Mouse (Mus musculus) thymus, postnatal 10 days (tissue): ENCODE measurements around the gene Ephb6.

Experiments used
- DNase-seq, 2 experiments: peaks; one replicate each; pipeline ENCODE4 v3.0.0; 2021; ENCODE audit warnings: low spot score in 2 of 2

The Ephb6 gene

GRCm38 (mm10) chr6:41622661-41623060 lies 17.4 kb downstream of the Ephb6 start:
- DNase-seq = peak in 1 of 2 experiments; percentile 57

DNA sequence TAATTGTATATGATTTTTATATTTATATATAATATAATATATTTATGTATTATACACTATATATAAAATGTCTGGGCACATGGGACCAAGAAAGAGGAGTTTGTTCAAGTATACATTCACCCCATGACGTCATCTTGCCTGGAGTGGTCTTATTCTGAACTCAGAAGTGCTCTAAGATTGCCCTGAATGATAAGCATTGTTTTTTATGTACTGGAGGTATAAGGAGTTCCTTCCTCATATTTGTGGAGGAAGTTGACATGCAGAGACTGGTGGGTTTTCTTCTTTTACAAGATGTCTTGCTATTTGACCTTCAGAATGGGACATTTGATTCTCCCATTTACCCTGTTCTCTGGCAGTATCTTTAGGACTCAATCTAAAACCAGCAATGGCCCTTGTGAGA lies 22.9 kb downstream of the Ephb6 start:
- DNase-seq = no peak

- DNase-seq = no peak
These were observed 25.5 kb downstream of the Ephb6 start for GRCm38 (mm10) chr6:41630791-41631190.

- DNase-seq = no peak
These were observed 26.3 kb downstream of the Ephb6 start for GRCm38 (mm10) chr6:41631549-41631948.

- no peak for DNase-seq
These were observed 29.9 kb downstream of the Ephb6 start for GRCm38 (mm10) chr6:41635211-41635610.

DNA sequence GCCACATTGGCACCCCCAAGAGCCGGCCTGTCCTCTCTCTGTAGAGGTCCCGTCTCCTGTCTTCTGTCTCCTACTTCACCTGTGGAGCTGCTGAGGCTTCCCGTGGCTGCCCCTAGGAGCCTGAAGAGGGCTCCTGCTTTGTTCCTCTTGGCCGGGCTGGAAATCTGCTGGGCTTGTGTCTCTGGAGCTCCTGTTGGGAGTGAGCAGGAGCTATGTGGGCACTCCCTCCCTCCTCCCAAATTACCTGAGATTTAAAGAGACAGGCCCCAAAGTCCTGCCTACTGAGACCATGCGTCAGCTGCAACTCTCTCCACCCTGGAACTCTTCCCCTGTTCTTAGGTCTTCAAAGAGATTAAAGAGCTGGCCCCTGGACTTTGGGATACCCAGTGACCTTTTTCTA lies 30.9 kb downstream of the Ephb6 start, which contains the start of gene Trpv6:
Trpv6 (minus strand) TSS at position 228 of the 400 bp plus-strand sequence.
- no peak for DNase-seq

GRCm38 (mm10) chr6:41637393-41637792 lies 32.1 kb downstream of the Ephb6 start:
- no peak for DNase-seq

- DNase-seq = no peak
These were observed 32.7 kb downstream of the Ephb6 start for GRCm38 (mm10) chr6:41637927-41638506.

DNA sequence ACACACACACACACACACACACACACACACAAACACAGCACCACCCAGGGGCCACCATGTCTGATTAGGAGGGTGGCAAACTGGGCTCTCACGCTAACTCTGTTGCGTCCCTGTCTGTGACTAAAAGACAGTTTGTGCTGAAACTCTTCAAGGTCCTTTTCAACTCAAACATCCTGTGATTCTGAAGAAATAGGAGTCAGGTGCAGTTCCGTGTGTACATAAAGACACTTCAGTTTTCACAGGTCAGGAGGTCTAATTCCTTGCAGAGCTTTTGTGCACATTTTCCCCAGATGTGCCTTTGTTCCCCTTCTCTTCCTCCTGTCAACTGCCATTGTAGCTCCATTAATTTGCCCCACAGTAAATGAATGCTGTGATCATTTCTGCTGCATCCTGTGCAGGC lies 35.2 kb downstream of the Ephb6 start:
- DNase-seq = no peak

DNA sequence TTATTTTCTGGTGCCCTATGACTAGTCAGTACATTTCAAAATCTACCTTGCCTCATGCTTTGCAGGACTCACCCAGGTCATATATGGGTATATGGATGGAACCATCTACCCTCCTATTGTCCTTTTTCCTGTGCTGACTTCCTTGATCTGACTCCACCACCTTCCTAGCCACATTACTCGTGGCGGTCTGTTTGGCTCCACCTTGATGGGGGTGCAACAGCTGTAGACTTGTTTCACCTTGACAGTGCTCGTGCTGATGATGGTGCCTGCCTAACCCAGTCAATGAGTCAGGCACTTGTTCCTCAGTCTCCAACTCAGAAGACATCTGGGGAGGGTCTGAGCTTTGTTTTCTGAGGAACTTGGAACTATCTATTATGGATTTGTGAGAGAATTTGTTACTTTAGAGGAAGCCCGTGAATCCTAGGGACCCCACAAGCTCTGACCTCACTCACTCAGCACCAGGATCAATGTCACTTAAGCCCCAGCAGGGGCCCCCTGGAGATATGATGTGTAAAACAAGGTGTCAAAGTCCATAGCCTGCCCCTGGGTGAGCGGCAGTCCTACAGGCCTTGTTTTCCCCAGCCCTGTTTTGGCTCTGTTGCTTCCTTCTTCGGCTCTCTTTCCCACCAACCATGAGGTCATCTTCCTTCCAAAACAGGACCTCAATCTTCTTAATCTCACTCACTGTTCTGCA lies 36.0 kb downstream of the Ephb6 start:
- no peak for DNase-seq

- no peak for DNase-seq
These were observed 37.5 kb downstream of the Ephb6 start for GRCm38 (mm10) chr6:41642765-41643164.

DNA sequence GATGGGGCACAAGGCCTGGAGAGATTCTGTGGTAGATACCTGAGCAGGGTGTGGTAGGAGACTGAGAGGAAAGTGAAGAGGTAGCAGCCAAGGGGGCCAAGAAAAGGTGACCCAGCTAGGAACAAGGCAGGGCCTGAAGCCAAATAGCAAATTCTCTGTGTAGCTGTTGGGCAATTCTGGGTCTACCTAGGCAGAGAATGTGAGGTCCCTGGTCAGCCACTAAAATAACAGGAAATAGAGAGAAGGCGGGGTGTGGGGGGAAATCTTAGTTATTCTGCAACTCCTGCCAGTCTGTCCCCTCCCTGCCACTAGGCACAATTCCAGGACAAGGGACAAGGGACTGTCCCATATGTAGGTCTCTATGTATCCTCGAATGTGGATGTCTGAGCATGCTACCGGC lies 37.9 kb downstream of the Ephb6 start:
- DNase-seq = no peak

- no peak for DNase-seq
These were observed 40.9 kb downstream of the Ephb6 start for GRCm38 (mm10) chr6:41646220-41646619.

GRCm38 (mm10) chr6:41646672-41647071 lies 41.4 kb downstream of the Ephb6 start:
- DNase-seq = no peak

GRCm38 (mm10) chr6:41653173-41653572 lies 47.9 kb downstream of the Ephb6 start:
- no peak for DNase-seq

GRCm38 (mm10) chr6:41654648-41655047 lies 49.4 kb downstream of the Ephb6 start:
- DNase-seq = no peak

DNA sequence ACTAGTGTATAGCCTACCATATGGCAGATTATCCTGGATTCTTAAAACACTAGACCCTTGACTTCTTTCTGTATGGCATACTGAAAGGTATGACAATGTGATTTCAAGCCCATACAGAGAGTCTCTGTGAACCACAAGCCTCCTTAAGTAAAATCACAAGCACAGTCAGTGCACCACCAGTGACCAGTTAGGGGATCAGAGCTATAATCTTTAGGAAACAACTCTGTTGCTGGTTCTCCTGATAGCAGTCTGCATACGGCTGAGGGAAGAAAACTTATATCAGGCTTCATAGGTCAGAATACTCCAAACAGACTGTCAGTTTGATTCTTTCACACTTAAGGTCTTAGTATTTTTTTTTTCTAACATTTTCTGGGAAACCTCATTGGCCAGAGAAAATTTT lies 53.2 kb downstream of the Ephb6 start:
- DNase-seq = no peak

- peak in 1 of 2 experiments; percentile 35 for DNase-seq
These were observed 57.0 kb downstream of the Ephb6 start for GRCm38 (mm10) chr6:41662320-41662719.
